In the genomic region with DNA sequence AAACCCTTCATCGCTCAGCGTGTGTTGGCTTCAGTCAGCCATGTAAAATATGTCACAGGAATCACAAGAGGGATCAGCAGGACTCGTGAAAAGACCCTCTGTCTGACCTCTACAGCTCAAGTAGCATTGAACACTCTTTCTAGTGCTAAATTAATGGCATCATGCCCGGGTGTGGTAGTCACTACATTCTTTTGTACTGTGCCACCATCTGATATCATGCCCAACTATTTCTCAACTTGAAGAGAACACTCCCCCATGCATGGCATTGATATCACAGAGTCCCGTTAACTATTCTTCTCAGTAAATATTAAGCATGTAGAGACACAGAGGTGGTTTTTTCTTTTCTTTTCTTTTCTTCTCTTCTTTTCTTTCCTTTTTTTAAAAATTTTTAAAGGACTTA, we compare ENCODE assay signal across 12 mouse cellular contexts.
DNase-seq lines count a peak whose midpoint lies in the region; TF ChIP-seq lines count a peak whose summit lies in the region.
"Had no signal": no experiment of that assay in that cellular context is flagged by ENCODE, and none has a peak within 500 bp of the region (broad histone marks: within the 10 kb centered on the region; RNA-seq: fewer than 3 reads in every experiment).

No protein-coding gene starts in this region.

- intact Hi-C loops in left cerebral cortex, postnatal 10 days (cut with DNase I): no loop called here

- no peak for TF ChIP-seq CTCF in lung, adult 2 months (IDR thresholded peaks at IDR 0.05; ENCODE audit: insufficient read depth, low read length)
- no peak for TF ChIP-seq CTCF in brain, embryonic 14.5 days (IDR thresholded peaks at IDR 0.05; ENCODE audit: borderline replicate concordance, extremely low read depth, insufficient read depth, insufficient read length)

- H3K4me1 ChIP-seq in lung, adult 2 months (ENCODE audit: control insufficient read depth, insufficient read depth, low read length): no peaks in the 10 kb centered on the region; the same call in 1 of the 2 replicates

- peak; percentile 33 to 51 for DNase-seq in adrenal gland, postnatal 36 days
- DNase-seq in adrenal gland, postnatal 10 days: no peak
- DNase-seq in lung, adult 2 months: peak; percentile 5
- DNase-seq in lung, postnatal 4 days: no peak
- DNase-seq in brain, embryonic 14.5 days (ENCODE audit: low read depth): peak; percentile 88
- DNase-seq in lung, postnatal 14 days: peak; percentile 22
- DNase-seq in ovary, adult 18-20 months (ENCODE audit: low spot score): no peak
- no peak for DNase-seq in left cerebral cortex, postnatal 10 days (ENCODE audit: extremely low spot score in 1 of 2, low spot score in 2 of 2)
- DNase-seq: cerebellum, postnatal 36 days had no signal

- no peak for TF ChIP-seq POLR2A in lung, adult 2 months (IDR thresholded peaks at IDR 0.05; ENCODE audit: borderline replicate concordance, extremely low read depth, low read depth, low read length)
- no peak for TF ChIP-seq POLR2A in brain, embryonic 14.5 days (IDR thresholded peaks at IDR 0.05; ENCODE audit: borderline replicate concordance, extremely low read depth, insufficient read depth, insufficient read length, poor library complexity, severe bottlenecking)

- 58% methylated on average over 5 of the region's 5 CpGs for WGBS in lung, adult 2 months

- H3K4me3 ChIP-seq in lung, adult 2 months (replicated peaks; ENCODE audit: extremely low read depth, low read depth, low read length): no peak overlapping the region
- H3K4me3 ChIP-seq: embryonic facial prominence, embryonic 12.5 days; heart, embryonic 15.5 days; layer of hippocampus, adult 2 months had no signal

Comparison
In these comparisons a context has a peak if more than half of its experiments do, and no peak if none do; other contexts are left out.
1. DNase-seq: peak in adrenal gland, postnatal 36 days (2 of 2), lung, adult 2 months (single experiment), brain, embryonic 14.5 days (single experiment) and lung, postnatal 14 days (single experiment); none in adrenal gland, postnatal 10 days (single experiment), lung, postnatal 4 days (0 of 2), ovary, adult 18-20 months (single experiment) and left cerebral cortex, postnatal 10 days (0 of 2).